Mouse (Mus musculus) cerebellum, postnatal 14 days (tissue): ENCODE results near the gene Gm21885.
A peak's percentile ranks its signal among the peaks of the same experiment; 100 is the strongest.
"Not testable (repeated sequence)": the region's sequence is repeated elsewhere in the genome, so short reads cannot be mapped to it uniquely, and the experiment has no call there.

Experiments used
- DNase-seq, 2 experiments: peaks; one replicate each; pipeline ENCODE4 v3.0.0; 2021; ENCODE audit warnings: mixed read lengths in 2 of 2

The Gm21885 gene

GRCm38 (mm10) chr11:94281199-94282181 is at the start of gene Gm21885:
TSS of gene Gm21885 (plus strand) at chr11:94281873.
- peak; percentile 42 to 44 for DNase-seq

GRCm38 (mm10) chr11:94233405-94233804 is 48.3 kb upstream of the Gm21885 start:
- no peak for DNase-seq

GRCm38 (mm10) chr11:94234380-94234779 is 47.3 kb upstream of the Gm21885 start:
- no peak for DNase-seq

GRCm38 (mm10) chr11:94234857-94235256 is 46.8 kb upstream of the Gm21885 start:
- DNase-seq, result no peak

GRCm38 (mm10) chr11:94236074-94236473 is 45.6 kb upstream of the Gm21885 start:
- DNase-seq, result peak; percentile 84 to 86

GRCm38 (mm10) chr11:94238786-94239185 is 42.9 kb upstream of the Gm21885 start:
- DNase-seq, result no peak

GRCm38 (mm10) chr11:94239706-94240105 is 42.0 kb upstream of the Gm21885 start:
- DNase-seq, result peak in 1 of 2 experiments; percentile 58

- DNase-seq, result no peak
Measured at GRCm38 (mm10) chr11:94242760-94243421, 38.8 kb upstream of the Gm21885 start.

GRCm38 (mm10) chr11:94243422-94244180 is 38.1 kb upstream of the Gm21885 start:
- no peak for DNase-seq

GRCm38 (mm10) chr11:94244385-94244784 is 37.3 kb upstream of the Gm21885 start:
- DNase-seq, result no peak

GRCm38 (mm10) chr11:94245955-94246788 is 35.5 kb upstream of the Gm21885 start, which contains the start of gene Wfikkn2:
TSS of gene Wfikkn2 (minus strand) at chr11:94246005.
- peak; percentile 65 to 74 for DNase-seq

- DNase-seq, result no peak
Measured at GRCm38 (mm10) chr11:94246789-94247061, 34.9 kb upstream of the Gm21885 start.

GRCm38 (mm10) chr11:94253156-94253555 is 28.5 kb upstream of the Gm21885 start:
- no peak for DNase-seq

GRCm38 (mm10) chr11:94253691-94254090 is 28.0 kb upstream of the Gm21885 start:
- DNase-seq, result no peak

GRCm38 (mm10) chr11:94255733-94256132 is 25.9 kb upstream of the Gm21885 start:
- no peak for DNase-seq

GRCm38 (mm10) chr11:94257987-94258386 is 23.7 kb upstream of the Gm21885 start:
- DNase-seq, result no peak

- DNase-seq, result no peak
Measured at GRCm38 (mm10) chr11:94259814-94260213, 21.9 kb upstream of the Gm21885 start.

GRCm38 (mm10) chr11:94261585-94262370 is 19.9 kb upstream of the Gm21885 start:
- no peak for DNase-seq

GRCm38 (mm10) chr11:94265134-94265785 is 16.4 kb upstream of the Gm21885 start:
- peak; percentile 78 to 89 for DNase-seq

- DNase-seq, result not testable (repeated sequence)
Measured at GRCm38 (mm10) chr11:94266155-94266554, 15.5 kb upstream of the Gm21885 start.

- DNase-seq, result no peak
Measured at GRCm38 (mm10) chr11:94268761-94269160, 12.9 kb upstream of the Gm21885 start.
